Mouse (Mus musculus) small intestine, adult 2 months (tissue): ENCODE data around the gene Mutyh. TPM values are rescaled to one million over a fixed set of nuclear protein-coding genes. Genes with fewer than 3 reads are reported as not detected.

Experiments
- H3K27ac ChIP-seq: fragments of 200-500 bp; 2 replicates; pipeline ENCODE4 v1.5.1; 2012; ENCODE audit warnings: low read depth, low read length, control low read depth, inconsistent platforms; ENCODE audit not compliant: insufficient read depth
- H3K27me3 ChIP-seq: fragments of 200-500 bp; 2 replicates; pipeline ENCODE4 v1.6.1; 2012; ENCODE audit warnings: mild to moderate bottlenecking, moderate library complexity, low read length, inconsistent platforms; ENCODE audit not compliant: control insufficient read depth, insufficient read depth
- H3K36me3 ChIP-seq: fragments of 200-500 bp; 2 replicates; pipeline ENCODE4 v1.6.1; 2012; ENCODE audit warnings: mild to moderate bottlenecking, low read length, control low read depth, inconsistent platforms; ENCODE audit not compliant: control insufficient read depth, insufficient read depth
- H3K4me1 ChIP-seq: fragments of 200-500 bp; 2 replicates; pipeline ENCODE4 v1.6.1; 2012; ENCODE audit warnings: low read length, inconsistent platforms, mixed read lengths; ENCODE audit not compliant: control insufficient read depth, insufficient read depth, insufficient read length
- H3K4me3 ChIP-seq: fragments of 200-500 bp; 2 replicates; pipeline ENCODE4 v1.5.1; 2012; ENCODE audit warnings: low read depth, mild to moderate bottlenecking, control low read depth, inconsistent platforms, low read length, moderate library complexity
- CTCF ChIP-seq: fragments of 200-500 bp; IDR thresholded peaks from 2 replicates; pipeline ENCODE4 v1.5.1; 2012; ENCODE audit warnings: low read depth, mild to moderate bottlenecking, control low read depth, inconsistent platforms, low read length, moderate library complexity, mixed read lengths; ENCODE audit not compliant: insufficient replicate concordance, insufficient read length; ENCODE audit errors: extremely low read depth
- POLR2A ChIP-seq: fragments of 200-500 bp; IDR thresholded peaks from 2 replicates; pipeline ENCODE4 v1.6.1; 2012; ENCODE audit warnings: low read depth, mild to moderate bottlenecking, control low read depth, inconsistent platforms, low read length, moderate library complexity
- WGBS: fragments of 180-500 bp; shearing (Covaris S2); methylation state at CpG from one replicate; pipeline ENCODE4 v1.1.7; 2018; 5-methylcytosine and 5-hydroxymethylcytosine counted together
- polyA plus RNA-seq: library from polyadenylated mRNA; depleted of rRNA; stranded (reverse); fragments of >200 nt; gene quantifications from 2 replicates; pipeline ENCODE4 v1.2.3, GENCODE M21; 2012

Mutyh gene
- polyA plus RNA-seq, 1 experiment = 3.4 TPM

GRCm38 (mm10) chr4:116780541-116780940 lies 27.0 kb upstream of the Mutyh start:
- 0 out of 2 replicates have a peak, but pooled peaks cover 1% of the 10 kb centered on the region for H3K36me3 ChIP-seq
- TF ChIP-seq POLR2A = no peak
- TF ChIP-seq CTCF = no peak
- no peak overlapping the region for H3K4me3 ChIP-seq
- WGBS = 69% methylated on average over 2 of the region's 2 CpGs
- no peaks in the 10 kb centered on the region for H3K4me1 ChIP-seq
- H3K27me3 ChIP-seq = no peaks in the 10 kb centered on the region
- no peak overlapping the region for H3K27ac ChIP-seq

GRCm38 (mm10) chr4:116781366-116781765 lies 26.2 kb upstream of the Mutyh start:
- no peak overlapping the region for H3K27ac ChIP-seq
- TF ChIP-seq POLR2A (no peak), CTCF (no peak)
- WGBS = 69% methylated on average over 2 of the region's 2 CpGs
- H3K27me3 ChIP-seq = no peaks in the 10 kb centered on the region
- H3K4me1 ChIP-seq = no peaks in the 10 kb centered on the region
- H3K4me3 ChIP-seq = no peak overlapping the region
- H3K36me3 ChIP-seq = 0 out of 2 replicates have a peak, but pooled peaks cover 1% of the 10 kb centered on the region

- Histone ChIP-seq H3K36me3 (0 out of 2 replicates have a peak, but pooled peaks cover 1% of the 10 kb centered on the region), H3K27me3 (no peaks in the 10 kb centered on the region), H3K4me3 (no peak overlapping the region), H3K27ac (no peak overlapping the region), H3K4me1 (no peaks in the 10 kb centered on the region)
- TF ChIP-seq CTCF = no peak
- TF ChIP-seq POLR2A = no peak
- WGBS = 85% methylated on average over 8 of the region's 8 CpGs
These were observed 25.4 kb upstream of the Mutyh start for GRCm38 (mm10) chr4:116782171-116782570.

GRCm38 (mm10) chr4:116786587-116786986 lies 20.9 kb upstream of the Mutyh start:
- Histone ChIP-seq H3K27ac (no peak overlapping the region), H3K4me1 (no peaks in the 10 kb centered on the region), H3K36me3 (0 out of 2 replicates have a peak, but pooled peaks cover 3% of the 10 kb centered on the region), H3K4me3 (no peak overlapping the region), H3K27me3 (no peaks in the 10 kb centered on the region)
- TF ChIP-seq POLR2A (no peak), CTCF (peak; percentile 45; the same call in 1 of the 2 replicates)
- 95% methylated on average over 1 of the region's 1 CpGs for WGBS

- no peak overlapping the region for H3K4me3 ChIP-seq
- no peak overlapping the region for H3K27ac ChIP-seq
- H3K27me3 ChIP-seq = no peaks in the 10 kb centered on the region
- 50% methylated on average over 7 of the region's 7 CpGs for WGBS
- no peak for TF ChIP-seq POLR2A
- no peak for TF ChIP-seq CTCF
- peaks cover 8% of the 10 kb centered on the region for H3K36me3 ChIP-seq
- no peaks in the 10 kb centered on the region for H3K4me1 ChIP-seq
These were observed 19.4 kb upstream of the Mutyh start for GRCm38 (mm10) chr4:116787985-116788760.

GRCm38 (mm10) chr4:116788956-116789355 lies 18.6 kb upstream of the Mutyh start:
- H3K36me3 ChIP-seq = peaks cover 14% of the 10 kb centered on the region
- H3K27me3 ChIP-seq = no peaks in the 10 kb centered on the region
- WGBS = 18% methylated on average over 3 of the region's 3 CpGs
- no peak overlapping the region for H3K4me3 ChIP-seq
- TF ChIP-seq CTCF (no peak), POLR2A (no peak)
- H3K27ac ChIP-seq = no peak overlapping the region
- no peaks in the 10 kb centered on the region for H3K4me1 ChIP-seq

- H3K4me3 ChIP-seq = no peak overlapping the region
- H3K4me1 ChIP-seq = peaks cover 8% of the 10 kb centered on the region; the same call in 1 of the 2 replicates
- TF ChIP-seq CTCF (no peak), POLR2A (no peak)
- H3K36me3 ChIP-seq = peaks cover 16% of the 10 kb centered on the region
- no peaks in the 10 kb centered on the region for H3K27me3 ChIP-seq
- WGBS = 90% methylated on average over 8 of the region's 8 CpGs
- H3K27ac ChIP-seq = no peak overlapping the region
These were observed 15.1 kb upstream of the Mutyh start for GRCm38 (mm10) chr4:116792453-116792852.

GRCm38 (mm10) chr4:116794273-116794672 lies 13.2 kb upstream of the Mutyh start:
- Histone ChIP-seq H3K4me3 (no peak overlapping the region), H3K27ac (no peak overlapping the region), H3K36me3 (peaks cover 16% of the 10 kb centered on the region), H3K27me3 (no peaks in the 10 kb centered on the region), H3K4me1 (peaks cover 8% of the 10 kb centered on the region; the same call in 1 of the 2 replicates)
- no peak for TF ChIP-seq POLR2A
- TF ChIP-seq CTCF = no peak
- WGBS = 76% methylated on average over 2 of the region's 2 CpGs
